Mouse (Mus musculus): ENCODE results near the gene Obscn.

GRCm38 (mm10) chr11:59174189-59174838 is 38.1 kb upstream of the Obscn start:
- no peak for TF ChIP-seq POLR2A (IDR thresholded peaks at IDR 0.05; ENCODE audit: borderline replicate concordance, extremely low read depth, low read depth, low read length)
- no peak for TF ChIP-seq CTCF (IDR thresholded peaks at IDR 0.05; ENCODE audit: insufficient read depth, low read length)
